16 mouse cellular contexts compared by ENCODE assay signal in the genomic region with DNA sequence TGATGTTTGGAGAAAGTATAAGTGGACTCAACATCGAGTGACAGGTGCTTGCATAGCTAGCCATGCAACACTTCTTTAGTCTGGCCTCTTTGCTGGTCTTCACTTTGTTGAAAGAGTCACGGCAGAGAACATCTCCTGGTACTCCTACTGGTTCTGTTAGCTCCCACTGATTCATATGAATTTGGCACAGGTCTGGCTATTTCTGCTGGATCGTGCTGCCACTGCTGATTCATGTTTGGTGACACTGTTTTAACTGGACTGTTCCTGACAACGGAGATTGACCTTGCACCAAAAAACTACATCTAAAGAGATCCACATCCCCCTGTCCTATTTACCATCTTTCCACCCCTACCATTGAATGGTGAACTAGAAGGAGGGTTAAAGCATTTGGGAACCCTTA. TPM values are rescaled to one million over a fixed set of nuclear protein-coding genes. Genes with fewer than 3 reads are reported as not detected.
DNase-seq lines count a peak whose midpoint lies in the region; ATAC-seq lines count a peak whose summit lies in the region.
"Had no signal": no experiment of that assay in that cellular context is flagged by ENCODE, and none has a peak within 500 bp of the region (broad histone marks: within the 10 kb centered on the region; RNA-seq: fewer than 3 reads in every experiment).

No protein-coding gene starts in this region.

- peak; percentile 50; the same call in 1 of the 2 replicates for ATAC-seq in frontal cortex, adult (ENCODE audit: low TSS enrichment)
- ATAC-seq: forebrain, embryonic 13.5 days; forebrain, embryonic 15.5 days; forebrain, postnatal 0 days; Patski had no signal

- DNase-seq in adrenal gland, adult (ENCODE audit: inconsistent age in 2 of 2, low spot score in 1 of 2), result peak; percentile 20 to 64
- no peak for DNase-seq in adrenal gland, postnatal 25 days
- peak; percentile 20 for DNase-seq in adrenal gland, postnatal 14 days
- DNase-seq in adrenal gland, adult 8-10 months, result no peak
- DNase-seq in frontal cortex, postnatal 14 days (ENCODE audit: low spot score in 2 of 2), result no peak
- DNase-seq: B cell, adult 2 months; cerebellum, adult 11-12 months; cerebellum, adult 2 months; cerebellum, adult 9-10 months; cerebellum, postnatal 10 days; cerebellum, postnatal 25 days; forebrain, postnatal 0 days had no signal

RNA-seq across cellular contexts. Expression of a gene that starts 22.0 kb away (rescaled TPM):
- 3.7 and 4.8 TPM in 2 replicates for total RNA-seq in adrenal gland, postnatal 25 days (2021)
- 3.2 and 5.4 TPM in 2 replicates for total RNA-seq in adrenal gland, postnatal 14 days (2021)
- 1 to 10 TPM; 3.2 to 5.9 (median 4.9) TPM for total RNA-seq in adrenal gland, adult 8-10 months (2022)

Comparison
In these comparisons a context has a peak if more than half of its experiments do, and no peak if none do; other contexts are left out.
1. DNase-seq: peak in adrenal gland, adult (2 of 2) and adrenal gland, postnatal 14 days (single experiment); none in adrenal gland, postnatal 25 days (single experiment), adrenal gland, adult 8-10 months (single experiment) and frontal cortex, postnatal 14 days (0 of 2).